Mouse (Mus musculus): ENCODE data around the gene Sh3glb2. TPM values are rescaled to one million over a fixed set of nuclear protein-coding genes. Genes with fewer than 3 reads are reported as not detected.

Gene Sh3glb2
- polyA plus RNA-seq, 1 experiment from 2014 or later: 85.0 TPM

- Histone ChIP-seq H3K27ac (no peak overlapping the region), H3K4me1 (peaks cover 16% of the 10 kb centered on the region), H3K4me3 (no peak overlapping the region), H3K9ac (no peak overlapping the region), H3K9me3 (no peaks in the 10 kb centered on the region), H3K27me3 (no peaks in the 10 kb centered on the region), H3K4me2 (replicated peaks) (no peak overlapping the region), H3K36me3 (peaks cover 57% of the 10 kb centered on the region)
- no peak for ATAC-seq (ENCODE audit: low FRiP score, low read depth)
- WGBS: 91% methylated on average over 7 of the region's 7 CpGs
These were observed 36.6 kb upstream of the Sh3glb2 start for GRCm38 (mm10) chr2:30395757-30396156.

GRCm38 (mm10) chr2:30393370-30393656 is 34.2 kb upstream of the Sh3glb2 start:
- no peak for ATAC-seq (ENCODE audit: low FRiP score, low read depth)
- Histone ChIP-seq H3K36me3 (peaks cover 37% of the 10 kb centered on the region), H3K9ac (peak overlapping the region; percentile 81), H3K9me3 (no peaks in the 10 kb centered on the region), H3K27me3 (no peaks in the 10 kb centered on the region), H3K4me3 (peak overlapping the region; percentile 82), H3K27ac (no peak overlapping the region), H3K4me2 (replicated peaks) (peak overlapping the region; percentile 85), H3K4me1 (peaks cover 16% of the 10 kb centered on the region)
- 77% methylated on average over 1 of the region's 1 CpGs for WGBS

GRCm38 (mm10) chr2:30392577-30393369 is 33.6 kb upstream of the Sh3glb2 start:
- Histone ChIP-seq H3K4me2 (replicated peaks) (peak overlapping the region; percentile 85), H3K9me3 (no peaks in the 10 kb centered on the region), H3K4me3 (peak overlapping the region; percentile 82), H3K27ac (peak overlapping the region; percentile 56), H3K36me3 (peaks cover 31% of the 10 kb centered on the region), H3K27me3 (no peaks in the 10 kb centered on the region), H3K9ac (peak overlapping the region; percentile 81), H3K4me1 (peaks cover 16% of the 10 kb centered on the region)
- peak; percentile 84 for ATAC-seq (ENCODE audit: low FRiP score, low read depth)
- WGBS: under 1% methylated on average over 54 of the region's 54 CpGs

- peak within 1 kb of the TSS; percentile 81 for H3K9ac ChIP-seq
- H3K4me3 ChIP-seq: peak within 1 kb of the TSS; percentile 82
- WGBS: under 1% methylated on average over 40 of the region's 40 CpGs
- H3K4me1 ChIP-seq: peaks cover 16% of the 10 kb centered on the region
- peak; percentile 99 for ATAC-seq (ENCODE audit: low FRiP score, low read depth)
- H3K27ac ChIP-seq: peak within 1 kb of the TSS; percentile 56
- peak within 1 kb of the TSS; percentile 85 for H3K4me2 ChIP-seq (replicated peaks)
- no peaks in the 10 kb centered on the region for H3K9me3 ChIP-seq
- no peaks in the 10 kb centered on the region for H3K27me3 ChIP-seq
- H3K36me3 ChIP-seq: peaks cover 25% of the 10 kb centered on the region
These were observed 33.0 kb upstream of the Sh3glb2 start, which contains the start of gene Dolpp1 for GRCm38 (mm10) chr2:30392114-30392576. Dolpp1 (plus strand) TSS chr2:30392254.

- no peak for ATAC-seq (ENCODE audit: low FRiP score, low read depth)
- H3K4me3 ChIP-seq: no peak overlapping the region
- WGBS: 85% methylated on average over 2 of the region's 2 CpGs
- H3K9me3 ChIP-seq: no peaks in the 10 kb centered on the region
- H3K36me3 ChIP-seq: peaks cover 21% of the 10 kb centered on the region
- H3K4me2 ChIP-seq (replicated peaks): no peak overlapping the region
- H3K9ac ChIP-seq: no peak overlapping the region
- H3K27ac ChIP-seq: no peak overlapping the region
- no peaks in the 10 kb centered on the region for H3K27me3 ChIP-seq
- H3K4me1 ChIP-seq: peaks cover 16% of the 10 kb centered on the region
These were observed 29.9 kb upstream of the Sh3glb2 start for GRCm38 (mm10) chr2:30389000-30389399.

- Histone ChIP-seq H3K9ac (no peak overlapping the region), H3K4me3 (no peak overlapping the region), H3K27me3 (no peaks in the 10 kb centered on the region), H3K9me3 (no peaks in the 10 kb centered on the region), H3K4me1 (peaks cover 5% of the 10 kb centered on the region; the same call in 1 of the 2 replicates), H3K4me2 (replicated peaks) (no peak overlapping the region), H3K27ac (no peak overlapping the region), H3K36me3 (peaks cover 39% of the 10 kb centered on the region)
- no peak for ATAC-seq (ENCODE audit: low FRiP score, low read depth)
- 80% methylated on average over 9 of the region's 9 CpGs for WGBS
These were observed 27.8 kb upstream of the Sh3glb2 start for GRCm38 (mm10) chr2:30386913-30387312.

GRCm38 (mm10) chr2:30385591-30385990 is 26.5 kb upstream of the Sh3glb2 start:
- ATAC-seq (ENCODE audit: low FRiP score, low read depth): no peak
- Histone ChIP-seq H3K27me3 (no peaks in the 10 kb centered on the region), H3K9me3 (no peaks in the 10 kb centered on the region), H3K4me1 (no peaks in the 10 kb centered on the region), H3K4me3 (no peak overlapping the region), H3K4me2 (replicated peaks) (no peak overlapping the region), H3K27ac (no peak overlapping the region), H3K9ac (no peak overlapping the region), H3K36me3 (peaks cover 52% of the 10 kb centered on the region)
- WGBS: 81% methylated on average over 4 of the region's 4 CpGs

GRCm38 (mm10) chr2:30384814-30385213 is 25.7 kb upstream of the Sh3glb2 start:
- Histone ChIP-seq H3K9ac (no peak overlapping the region), H3K4me1 (no peaks in the 10 kb centered on the region), H3K27me3 (no peaks in the 10 kb centered on the region), H3K27ac (no peak overlapping the region), H3K4me2 (replicated peaks) (no peak overlapping the region), H3K9me3 (no peaks in the 10 kb centered on the region), H3K36me3 (peaks cover 58% of the 10 kb centered on the region), H3K4me3 (no peak overlapping the region)
- 78% methylated on average over 5 of the region's 5 CpGs for WGBS
- ATAC-seq (ENCODE audit: low FRiP score, low read depth): no peak

- no peak overlapping the region for H3K27ac ChIP-seq
- H3K36me3 ChIP-seq: peaks cover 93% of the 10 kb centered on the region
- no peaks in the 10 kb centered on the region for H3K4me1 ChIP-seq
- H3K4me2 ChIP-seq (replicated peaks): no peak overlapping the region
- no peak overlapping the region for H3K9ac ChIP-seq
- WGBS: 92% methylated on average over 4 of the region's 4 CpGs
- no peaks in the 10 kb centered on the region for H3K27me3 ChIP-seq
- H3K9me3 ChIP-seq: no peaks in the 10 kb centered on the region
- no peak overlapping the region for H3K4me3 ChIP-seq
- ATAC-seq (ENCODE audit: low FRiP score, low read depth): no peak
These were observed 22.2 kb upstream of the Sh3glb2 start for GRCm38 (mm10) chr2:30381377-30381725.

GRCm38 (mm10) chr2:30380564-30381376 is 21.6 kb upstream of the Sh3glb2 start:
- WGBS: 89% methylated on average over 10 of the region's 10 CpGs
- peaks cover 98% of the 10 kb centered on the region for H3K36me3 ChIP-seq
- H3K27ac ChIP-seq: no peak overlapping the region

GRCm38 (mm10) chr2:30379307-30379706 is 20.2 kb upstream of the Sh3glb2 start:
- peaks cover 91% of the 10 kb centered on the region for H3K36me3 ChIP-seq
- ATAC-seq (ENCODE audit: low FRiP score, low read depth): no peak
- 91% methylated on average over 7 of the region's 7 CpGs for WGBS

More at GRCm38 (mm10) chr2:30380564-30381376, 21.6 kb upstream of the Sh3glb2 start:
- H3K4me2 ChIP-seq (replicated peaks): no peak overlapping the region
- no peaks in the 10 kb centered on the region for H3K9me3 ChIP-seq
- no peak overlapping the region for H3K4me3 ChIP-seq
- H3K9ac ChIP-seq: no peak overlapping the region
- no peaks in the 10 kb centered on the region for H3K4me1 ChIP-seq
- ATAC-seq (ENCODE audit: low FRiP score, low read depth): no peak
- H3K27me3 ChIP-seq: no peaks in the 10 kb centered on the region

GRCm38 (mm10) chr2:30377721-30378120 is 18.6 kb upstream of the Sh3glb2 start:
- no peak overlapping the region for H3K27ac ChIP-seq
- ATAC-seq (ENCODE audit: low FRiP score, low read depth): no peak
- H3K9me3 ChIP-seq: no peaks in the 10 kb centered on the region
- H3K27me3 ChIP-seq: no peaks in the 10 kb centered on the region
- no peaks in the 10 kb centered on the region for H3K4me1 ChIP-seq
- no peak overlapping the region for H3K9ac ChIP-seq
- no peak overlapping the region for H3K4me3 ChIP-seq
- no peak overlapping the region for H3K4me2 ChIP-seq (replicated peaks)
- H3K36me3 ChIP-seq: peaks cover 91% of the 10 kb centered on the region
- 80% methylated on average over 5 of the region's 5 CpGs for WGBS

More at GRCm38 (mm10) chr2:30379307-30379706, 20.2 kb upstream of the Sh3glb2 start:
- H3K4me2 ChIP-seq (replicated peaks): no peak overlapping the region
- no peak overlapping the region for H3K27ac ChIP-seq
- H3K9ac ChIP-seq: no peak overlapping the region
- no peaks in the 10 kb centered on the region for H3K27me3 ChIP-seq
- H3K4me3 ChIP-seq: no peak overlapping the region
- H3K4me1 ChIP-seq: no peaks in the 10 kb centered on the region
- H3K9me3 ChIP-seq: no peaks in the 10 kb centered on the region

Data from limb, embryonic 13.5 days (tissue).